Mouse (Mus musculus) embryonic facial prominence, embryonic 13.5 days (tissue): ENCODE data around the gene Tada3. TPM values are rescaled to one million over a fixed set of nuclear protein-coding genes. Genes with fewer than 3 reads are reported as not detected.

Source experiments
- ATAC-seq: fragments of 200-750 bp; cut with Nextera tagmentation; 2 replicates; pipeline ENCODE4 v1.8.0; 2017; ENCODE audit warnings: low read depth; ENCODE audit not compliant: insufficient number of reproducible peaks, insufficient read depth, low FRiP score, low TSS enrichment
- H3K27ac ChIP-seq: fragments of 300-500 bp; sonication (generic); 2 replicates; pipeline ENCODE4 v1.5.1; 2015; ENCODE audit warnings: moderate library complexity, mild to moderate bottlenecking, inconsistent platforms
- H3K27me3 ChIP-seq: fragments of 300-500 bp; sonication (generic); 2 replicates; pipeline ENCODE4 v1.6.1; 2015; ENCODE audit warnings: mild to moderate bottlenecking, inconsistent platforms
- H3K36me3 ChIP-seq: fragments of 300-500 bp; sonication (generic); 2 replicates; pipeline ENCODE4 v1.6.1; 2015; ENCODE audit warnings: mild to moderate bottlenecking, inconsistent platforms
- H3K4me1 ChIP-seq: fragments of 300-500 bp; sonication (generic); 2 replicates; pipeline ENCODE4 v1.6.1; 2015; ENCODE audit warnings: inconsistent platforms
- H3K4me2 ChIP-seq: fragments of 300-500 bp; sonication (generic); 2 replicates; pipeline ENCODE4 v1.6.1; 2015; ENCODE audit warnings: moderate library complexity, mild to moderate bottlenecking, inconsistent platforms
- H3K4me3 ChIP-seq: fragments of 300-500 bp; sonication (generic); 2 replicates; pipeline ENCODE4 v1.5.1; 2015; ENCODE audit warnings: mild to moderate bottlenecking, inconsistent platforms
- H3K9ac ChIP-seq: fragments of 300-500 bp; sonication (generic); 2 replicates; pipeline ENCODE4 v1.6.1; 2015; ENCODE audit warnings: mild to moderate bottlenecking, inconsistent platforms
- H3K9me3 ChIP-seq: fragments of 300-500 bp; sonication (generic); 2 replicates; pipeline ENCODE4 v1.6.1; 2016; ENCODE audit warnings: inconsistent platforms
- WGBS: fragments of 180-500 bp; shearing (Covaris S2); methylation state at CpG from one replicate; pipeline ENCODE4 v1.1.7; 2015; ENCODE audit warnings: mixed read lengths; 5-methylcytosine and 5-hydroxymethylcytosine counted together
- polyA plus RNA-seq: library from polyadenylated mRNA; unstranded; fragments of >200 nt; fragmentation: Nextera tagmentation; extraction: Ambion mirVana; gene quantifications from 2 replicates; pipeline ENCODE4 v1.2.1, GENCODE M21; 2015

Tada3 gene
- polyA plus RNA-seq, 1 experiment from 2014 or later, result 51.9 TPM

GRCm38 (mm10) chr6:113404649-113405448 is 27.2 kb upstream of the Tada3 start:
- peaks cover 14% of the 10 kb centered on the region for H3K36me3 ChIP-seq
- H3K4me1 ChIP-seq, result peaks cover 6% of the 10 kb centered on the region; the same call in 1 of the 2 replicates
- no peaks in the 10 kb centered on the region for H3K27me3 ChIP-seq
- H3K4me2 ChIP-seq, result no peak overlapping the region
- 81% methylated on average over 12 of the region's 12 CpGs for WGBS
- no peaks in the 10 kb centered on the region for H3K9me3 ChIP-seq
- no peak overlapping the region for H3K9ac ChIP-seq
- no peak for ATAC-seq
- no peak overlapping the region for H3K4me3 ChIP-seq
- no peak overlapping the region for H3K27ac ChIP-seq

GRCm38 (mm10) chr6:113402094-113402493 is 24.4 kb upstream of the Tada3 start:
- Histone ChIP-seq H3K9me3 (no peaks in the 10 kb centered on the region), H3K4me3 (no peak overlapping the region), H3K9ac (no peak overlapping the region), H3K36me3 (peaks cover 5% of the 10 kb centered on the region; the same call in 1 of the 2 replicates), H3K4me2 (no peak overlapping the region), H3K27ac (no peak overlapping the region), H3K4me1 (no peaks in the 10 kb centered on the region), H3K27me3 (no peaks in the 10 kb centered on the region)
- WGBS, result 93% methylated on average over 13 of the region's 13 CpGs
- no peak for ATAC-seq

- Histone ChIP-seq H3K27me3 (0 out of 2 replicates have a peak, but pooled peaks cover under 1% of the 10 kb centered on the region), H3K4me2 (no peak overlapping the region), H3K4me3 (no peak overlapping the region), H3K9ac (no peak overlapping the region), H3K4me1 (peaks cover 12% of the 10 kb centered on the region), H3K27ac (no peak overlapping the region), H3K36me3 (peaks cover 11% of the 10 kb centered on the region), H3K9me3 (no peaks in the 10 kb centered on the region)
- no peak for ATAC-seq
- 85% methylated on average over 10 of the region's 10 CpGs for WGBS
Observed at GRCm38 (mm10) chr6:113396270-113397030, 18.8 kb upstream of the Tada3 start.

- no peak overlapping the region for H3K4me2 ChIP-seq
- peaks cover 17% of the 10 kb centered on the region for H3K36me3 ChIP-seq
- H3K9ac ChIP-seq, result no peak overlapping the region
- no peak overlapping the region for H3K4me3 ChIP-seq
- H3K27ac ChIP-seq, result no peak overlapping the region
- H3K4me1 ChIP-seq, result peaks cover 14% of the 10 kb centered on the region
- 93% methylated on average over 6 of the region's 6 CpGs for WGBS
- ATAC-seq, result no peak
- H3K27me3 ChIP-seq, result 0 out of 2 replicates have a peak, but pooled peaks cover 3% of the 10 kb centered on the region
- no peaks in the 10 kb centered on the region for H3K9me3 ChIP-seq
Observed at GRCm38 (mm10) chr6:113395501-113395900, 17.8 kb upstream of the Tada3 start.

- 94% methylated on average over 11 of the region's 11 CpGs for WGBS
- H3K4me3 ChIP-seq, result no peak overlapping the region
- H3K9ac ChIP-seq, result no peak overlapping the region
- no peak overlapping the region for H3K4me2 ChIP-seq
- H3K27me3 ChIP-seq, result 0 out of 2 replicates have a peak, but pooled peaks cover 3% of the 10 kb centered on the region
- peaks cover 24% of the 10 kb centered on the region for H3K36me3 ChIP-seq
- H3K4me1 ChIP-seq, result peaks cover 18% of the 10 kb centered on the region
- H3K27ac ChIP-seq, result no peak overlapping the region
- ATAC-seq, result no peak
- H3K9me3 ChIP-seq, result no peaks in the 10 kb centered on the region
Observed at GRCm38 (mm10) chr6:113394811-113395210, 17.1 kb upstream of the Tada3 start.

GRCm38 (mm10) chr6:113393951-113394350 is 16.3 kb upstream of the Tada3 start:
- Histone ChIP-seq H3K9ac (0 out of 2 replicates have a peak overlapping the region, but pooled peaks have one; percentile 2), H3K27ac (no peak overlapping the region), H3K9me3 (no peaks in the 10 kb centered on the region), H3K4me2 (no peak overlapping the region), H3K4me1 (peaks cover 21% of the 10 kb centered on the region), H3K4me3 (no peak overlapping the region), H3K36me3 (peaks cover 32% of the 10 kb centered on the region), H3K27me3 (0 out of 2 replicates have a peak, but pooled peaks cover 3% of the 10 kb centered on the region)
- ATAC-seq, result no peak
- 86% methylated on average over 6 of the region's 6 CpGs for WGBS

GRCm38 (mm10) chr6:113392387-113393071 is 14.8 kb upstream of the Tada3 start:
- Histone ChIP-seq H3K27ac (peak overlapping the region; percentile 28; the same call in 1 of the 2 replicates), H3K4me3 (peak overlapping the region; percentile 52)

GRCm38 (mm10) chr6:113392015-113392386 is 14.3 kb upstream of the Tada3 start:
- Histone ChIP-seq H3K9ac (peak overlapping the region; percentile 78), H3K27me3 (0 out of 2 replicates have a peak, but pooled peaks cover 3% of the 10 kb centered on the region), H3K36me3 (peaks cover 50% of the 10 kb centered on the region), H3K4me2 (peak overlapping the region; percentile 92), H3K9me3 (no peaks in the 10 kb centered on the region), H3K4me3 (peak overlapping the region; percentile 52), H3K27ac (peak overlapping the region; percentile 28; the same call in 1 of the 2 replicates), H3K4me1 (peaks cover 21% of the 10 kb centered on the region)
- WGBS, result 29% methylated on average over 10 of the region's 10 CpGs
- 0 out of 2 replicates have a peak, but pooled peaks have one; percentile 8 for ATAC-seq

More at GRCm38 (mm10) chr6:113392387-113393071, 14.8 kb upstream of the Tada3 start:
- under 1% methylated on average over 51 of the region's 51 CpGs for WGBS
- H3K9me3 ChIP-seq, result no peaks in the 10 kb centered on the region
- peaks cover 46% of the 10 kb centered on the region for H3K36me3 ChIP-seq
- H3K4me1 ChIP-seq, result peaks cover 21% of the 10 kb centered on the region
- H3K4me2 ChIP-seq, result peak overlapping the region; percentile 92
- peak overlapping the region; percentile 78 for H3K9ac ChIP-seq
- H3K27me3 ChIP-seq, result 0 out of 2 replicates have a peak, but pooled peaks cover 3% of the 10 kb centered on the region
- ATAC-seq, result 0 out of 2 replicates have a peak, but pooled peaks have one; percentile 52

GRCm38 (mm10) chr6:113390715-113391114 is 13.0 kb upstream of the Tada3 start:
- H3K4me2 ChIP-seq, result no peak overlapping the region
- H3K36me3 ChIP-seq, result peaks cover 52% of the 10 kb centered on the region
- H3K27ac ChIP-seq, result no peak overlapping the region
- H3K9me3 ChIP-seq, result no peaks in the 10 kb centered on the region
- no peak for ATAC-seq
- 0 out of 2 replicates have a peak, but pooled peaks cover 3% of the 10 kb centered on the region for H3K27me3 ChIP-seq
- H3K4me3 ChIP-seq, result no peak overlapping the region
- no peak overlapping the region for H3K9ac ChIP-seq
- 88% methylated on average over 3 of the region's 3 CpGs for WGBS
- H3K4me1 ChIP-seq, result peaks cover 21% of the 10 kb centered on the region

- WGBS, result 64% methylated on average over 8 of the region's 8 CpGs
- no peak for ATAC-seq
- Histone ChIP-seq H3K27ac (peak within 1 kb of the TSS; percentile 16; the same call in 1 of the 2 replicates), H3K4me1 (peaks cover 21% of the 10 kb centered on the region), H3K4me3 (no peak within 1 kb of the TSS), H3K4me2 (no peak within 1 kb of the TSS), H3K9me3 (no peaks in the 10 kb centered on the region), H3K27me3 (0 out of 2 replicates have a peak, but pooled peaks cover 3% of the 10 kb centered on the region), H3K9ac (no peak within 1 kb of the TSS), H3K36me3 (peaks cover 62% of the 10 kb centered on the region)
Observed at GRCm38 (mm10) chr6:113388960-113389359, 11.3 kb upstream of the Tada3 start, which contains the start of gene Ttll3. Gene Ttll3, plus strand, starts transcription at chr6:113389260.

- Histone ChIP-seq H3K27ac (no peak overlapping the region), H3K9ac (no peak overlapping the region), H3K4me3 (no peak overlapping the region), H3K36me3 (peaks cover 90% of the 10 kb centered on the region), H3K4me1 (0 out of 2 replicates have a peak, but pooled peaks cover 8% of the 10 kb centered on the region), H3K9me3 (no peaks in the 10 kb centered on the region), H3K4me2 (no peak overlapping the region), H3K27me3 (no peaks in the 10 kb centered on the region)
- no peak for ATAC-seq
- 85% methylated on average over 3 of the region's 3 CpGs for WGBS
Observed at GRCm38 (mm10) chr6:113386025-113386424, 8.3 kb upstream of the Tada3 start.
